Mouse (Mus musculus) myocyte (in vitro differentiated cells): ENCODE results near the gene Bud23. TPM values are rescaled to one million over a fixed set of nuclear protein-coding genes. Genes with fewer than 3 reads are reported as not detected.

Experiments
- H3K27me3 ChIP-seq: one replicate; pipeline ENCODE4 v1.6.1; 2011; ENCODE audit not compliant: control insufficient read depth, insufficient read depth, insufficient read length
- H3K36me3 ChIP-seq: one replicate; pipeline ENCODE4 v1.6.1; 2011; ENCODE audit not compliant: control insufficient read depth, insufficient read depth
- H3K4me2 ChIP-seq: one replicate; pipeline ENCODE4 v1.6.1; 2011; ENCODE audit warnings: low read depth, control low read depth
- H3K4me3 ChIP-seq: one replicate; pipeline ENCODE4 v1.5.1; 2011; ENCODE audit warnings: mild to moderate bottlenecking, control low read depth, moderate library complexity
- H3K79me2 ChIP-seq: one replicate; pipeline ENCODE4 v1.6.1; 2011; ENCODE audit not compliant: control insufficient read depth, insufficient read depth
- H3ac ChIP-seq: one replicate; pipeline ENCODE4 v1.6.1; 2011; ENCODE audit not compliant: control insufficient read depth, insufficient read length
- CEBPB ChIP-seq: IDR thresholded peaks from 2 replicates; pipeline ENCODE4 v1.6.1; 2011; ENCODE audit warnings: mild to moderate bottlenecking, moderate library complexity; ENCODE audit not compliant: poor library complexity, insufficient read depth, severe bottlenecking
- E2F4 ChIP-seq: IDR thresholded peaks from one replicate; pipeline ENCODE4 v1.6.1; 2011; ENCODE audit warnings: mild to moderate bottlenecking, control low read depth, moderate library complexity; ENCODE audit not compliant: insufficient read depth
- MAX ChIP-seq: IDR thresholded peaks from one replicate; pipeline ENCODE4 v1.6.1; 2011; ENCODE audit warnings: low read depth, mild to moderate bottlenecking, control low read depth
- MYOD1 ChIP-seq, 3 experiments: IDR thresholded peaks; one replicate each; pipeline ENCODE4 v1.6.1; 2011; ENCODE audit warnings: control low read depth in 2 of 3, low read depth in 2 of 3, mild to moderate bottlenecking in 2 of 3, moderate library complexity in 1 of 3; ENCODE audit not compliant: insufficient read length in 2 of 3, control insufficient read depth in 1 of 3
- MYOG ChIP-seq, 3 experiments: IDR thresholded peaks; one replicate each; pipeline ENCODE4 v1.6.1; 2011; ENCODE audit warnings: control low read depth in 2 of 3, low read depth in 2 of 3, mild to moderate bottlenecking in 2 of 3; ENCODE audit not compliant: insufficient read length in 2 of 3, control insufficient read depth in 1 of 3, insufficient read depth in 1 of 3
- POLR2A ChIP-seq: IDR thresholded peaks from one replicate; pipeline ENCODE4 v1.6.1; 2011; ENCODE audit warnings: low read depth, mild to moderate bottlenecking, control low read depth, moderate library complexity; ENCODE audit not compliant: insufficient read length
- POLR2AphosphoS2 ChIP-seq: IDR thresholded peaks from one replicate; pipeline ENCODE4 v1.6.1; 2011; ENCODE audit warnings: low read depth, control low read depth; ENCODE audit not compliant: insufficient read length
- REST ChIP-seq: IDR thresholded peaks from one replicate; pipeline ENCODE4 v1.6.1; 2011; ENCODE audit warnings: mild to moderate bottlenecking, control low read depth, moderate library complexity; ENCODE audit not compliant: insufficient read depth, insufficient read length
- SRF ChIP-seq: IDR thresholded peaks from one replicate; pipeline ENCODE4 v1.6.1; 2011; ENCODE audit warnings: low read depth; ENCODE audit not compliant: control insufficient read depth, insufficient read length
- TCF12 ChIP-seq: IDR thresholded peaks from one replicate; pipeline ENCODE4 v1.6.1; 2011; ENCODE audit warnings: mild to moderate bottlenecking, control low read depth; ENCODE audit not compliant: poor library complexity, insufficient read depth, severe bottlenecking
- TCF3 ChIP-seq: IDR thresholded peaks from one replicate; pipeline ENCODE4 v1.6.1; 2011; ENCODE audit warnings: low read depth, control low read depth; ENCODE audit not compliant: insufficient read length
- USF1 ChIP-seq: IDR thresholded peaks from one replicate; pipeline ENCODE4 v1.6.1; 2011; ENCODE audit warnings: low read depth, mild to moderate bottlenecking, control low read depth, moderate library complexity
- polyA plus RNA-seq: library from polyadenylated mRNA; unstranded; fragments of >200 nt; fragmentation: generic; extraction: Trizol; gene quantifications from one replicate; pipeline ENCODE4 v1.2.1, GENCODE M21; 2012; ENCODE audit warnings: missing spikeins

Bud23 gene
- polyA plus RNA-seq, 1 experiment = 51.8 TPM

DNA sequence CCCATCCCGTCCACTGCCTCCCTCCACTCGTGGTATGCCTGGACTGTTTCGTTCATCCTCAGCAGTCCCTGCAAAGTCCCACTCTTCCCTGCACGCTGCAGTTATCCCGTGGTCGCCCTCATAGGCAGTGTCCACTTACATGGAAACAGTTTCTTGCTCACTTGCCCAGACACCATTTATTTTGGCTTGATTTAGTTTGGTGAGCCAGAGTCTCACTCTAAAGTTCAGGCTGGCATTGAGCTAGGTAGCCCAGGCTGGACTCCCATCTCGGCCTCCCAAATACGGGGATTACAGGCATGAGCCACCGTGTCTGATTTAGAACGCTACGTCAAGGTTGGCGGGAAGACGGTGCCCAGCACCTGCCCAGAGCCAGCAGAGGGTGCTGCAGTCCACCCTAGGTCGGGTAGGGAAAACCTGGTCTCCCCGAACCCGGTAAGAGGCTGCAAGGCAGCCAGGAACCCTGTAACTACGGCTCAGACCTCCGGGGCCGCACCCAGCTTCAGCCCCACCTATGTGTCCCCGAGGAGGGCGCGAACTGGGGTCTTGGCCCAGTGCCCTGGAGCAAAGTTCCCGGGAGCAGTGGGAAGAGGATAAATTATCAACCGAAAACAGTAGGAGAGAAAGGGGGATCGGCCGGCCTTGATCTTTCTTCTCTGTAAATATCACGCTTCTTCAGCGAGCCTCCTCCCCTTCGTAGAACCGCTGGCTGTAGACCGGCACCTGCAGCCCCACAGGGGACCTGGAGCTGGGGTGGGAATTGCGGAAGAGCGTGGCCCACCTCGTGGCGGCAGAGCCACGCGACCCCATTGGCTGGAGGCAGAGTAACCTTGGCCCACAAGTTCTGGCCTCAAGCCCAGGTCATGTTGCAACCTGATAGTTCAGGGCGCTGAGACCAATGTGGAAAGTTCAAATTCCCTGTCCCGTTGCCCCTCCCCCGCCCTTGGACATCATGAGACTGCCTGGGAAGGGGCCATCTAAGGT is 43.1 kb upstream of the Bud23 start:
- H3K79me2 ChIP-seq = no peaks in the 10 kb centered on the region
- H3ac ChIP-seq = no peak overlapping the region
- H3K4me3 ChIP-seq = no peak overlapping the region
- H3K4me2 ChIP-seq = peak overlapping the region; percentile 13
- no peaks in the 10 kb centered on the region for H3K36me3 ChIP-seq
- TF ChIP-seq POLR2AphosphoS2 = no peak
- TF ChIP-seq MYOD1 (IDR thresholded peaks at IDR 0.05; ENCODE audit: control insufficient read depth in 1 of 3, insufficient read length in 2 of 3, low read depth in 2 of 3) = peak in 1 of 3 experiments; percentile 4
- H3K27me3 ChIP-seq = peaks cover 50% of the 10 kb centered on the region

DNA sequence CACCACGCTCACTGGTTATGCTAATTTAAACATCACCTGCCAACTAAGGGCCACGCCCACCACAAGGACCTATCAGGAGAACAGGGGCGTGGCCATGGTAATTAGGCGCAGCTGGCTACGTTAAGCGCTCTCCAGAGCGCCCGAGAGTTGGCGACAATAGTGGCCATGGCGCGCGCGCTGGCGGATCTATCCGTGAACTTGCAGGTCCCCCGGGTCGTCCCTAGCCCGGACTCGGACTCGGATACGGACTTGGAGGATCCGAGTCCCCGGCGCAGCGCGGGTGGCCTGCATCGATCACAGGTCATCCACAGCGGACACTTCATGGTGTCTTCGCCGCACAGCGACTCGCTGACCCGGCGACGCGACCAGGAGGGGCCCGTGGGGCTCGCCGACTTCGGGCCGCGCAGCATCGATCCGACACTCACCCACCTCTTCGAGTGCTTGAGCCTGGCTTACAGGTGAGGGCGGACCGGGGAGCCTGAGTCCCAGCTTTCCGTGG is 42.0 kb upstream of the Bud23 start:
- H3K4me3 ChIP-seq = no peak overlapping the region
- no peaks in the 10 kb centered on the region for H3K36me3 ChIP-seq
- TF ChIP-seq TCF3 = no peak
- no peak for TF ChIP-seq POLR2A
- no peak for TF ChIP-seq USF1
- no peak overlapping the region for H3K4me2 ChIP-seq
- H3K79me2 ChIP-seq = no peaks in the 10 kb centered on the region
- H3ac ChIP-seq = no peak overlapping the region
- H3K27me3 ChIP-seq = peaks cover 50% of the 10 kb centered on the region

DNA sequence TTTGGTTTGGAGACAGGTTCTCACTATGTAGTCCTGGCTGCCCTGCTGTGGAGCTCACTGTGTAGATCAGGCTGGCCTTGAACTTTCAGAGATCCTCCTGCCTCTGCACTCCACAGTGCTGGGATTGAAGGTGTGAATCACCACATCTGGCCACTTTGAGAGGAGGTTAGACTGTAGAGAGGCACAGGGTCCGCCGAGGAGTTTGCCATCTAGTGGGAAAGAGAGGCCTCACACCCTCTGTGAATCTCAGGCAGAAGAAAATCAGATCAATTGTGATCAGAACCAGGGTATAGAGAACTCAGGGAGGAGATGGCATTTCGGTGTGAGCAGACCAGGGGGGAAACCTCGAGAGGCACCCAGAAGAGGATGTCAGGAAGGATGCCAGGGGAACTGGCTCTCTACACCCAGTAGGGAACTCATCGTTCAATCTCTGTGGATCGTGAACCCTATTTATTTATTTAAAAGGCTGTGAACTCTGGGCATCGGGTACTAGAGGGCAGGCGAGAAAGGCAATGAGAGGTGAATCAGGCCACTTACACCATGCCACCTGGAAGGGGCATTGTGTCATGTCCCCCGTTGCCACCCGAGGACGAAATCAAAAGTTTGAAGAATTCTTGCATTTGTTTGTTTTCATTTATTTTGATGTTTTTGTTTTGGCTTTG is 39.4 kb upstream of the Bud23 start:
- no peak for TF ChIP-seq TCF12
- TF ChIP-seq USF1 = no peak
- TF ChIP-seq MAX = no peak
- TF ChIP-seq POLR2A = no peak
- TF ChIP-seq MYOG (IDR thresholded peaks at IDR 0.05; ENCODE audit: control insufficient read depth in 1 of 3, insufficient read depth in 1 of 3, insufficient read length in 2 of 3, low read depth in 2 of 3) = no peak
- TF ChIP-seq SRF = no peak
- no peak for TF ChIP-seq POLR2AphosphoS2
- TF ChIP-seq MYOD1 (IDR thresholded peaks at IDR 0.05; ENCODE audit: control insufficient read depth in 1 of 3, insufficient read length in 2 of 3, low read depth in 2 of 3) = no peak
- no peak for TF ChIP-seq REST
- TF ChIP-seq E2F4 = no peak
- TF ChIP-seq CEBPB = no peak
- no peak for TF ChIP-seq TCF3
- Histone ChIP-seq H3K36me3 (no peaks in the 10 kb centered on the region), H3K4me2 (no peak overlapping the region), H3K27me3 (peaks cover 35% of the 10 kb centered on the region), H3K4me3 (no peak overlapping the region), H3ac (no peak overlapping the region), H3K79me2 (no peaks in the 10 kb centered on the region)

DNA sequence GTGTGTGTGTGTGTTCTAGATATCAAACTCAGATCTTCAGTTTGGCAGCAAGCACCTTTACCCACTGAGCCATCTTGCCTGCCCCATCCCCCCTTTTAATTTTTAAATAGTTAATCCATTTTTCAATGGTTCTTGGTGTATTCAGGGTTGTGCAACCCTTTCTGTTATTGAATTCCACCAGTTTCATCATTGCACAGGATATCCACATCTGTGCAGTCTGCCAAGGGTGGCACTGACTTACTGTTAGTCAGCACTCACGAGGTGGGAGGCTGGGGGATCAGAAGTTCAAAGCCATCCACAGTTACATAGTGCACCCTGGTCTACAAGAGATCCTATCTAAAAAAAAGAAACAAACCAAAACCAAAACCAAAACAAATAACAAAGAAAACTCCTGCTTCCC is 36.2 kb upstream of the Bud23 start:
- no peak overlapping the region for H3K4me2 ChIP-seq
- H3K27me3 ChIP-seq = peaks cover 31% of the 10 kb centered on the region
- H3ac ChIP-seq = no peak overlapping the region
- no peaks in the 10 kb centered on the region for H3K36me3 ChIP-seq
- H3K4me3 ChIP-seq = no peak overlapping the region
- H3K79me2 ChIP-seq = no peaks in the 10 kb centered on the region
- TF ChIP-seq MYOD1 (IDR thresholded peaks at IDR 0.05; ENCODE audit: control insufficient read depth in 1 of 3, insufficient read length in 2 of 3, low read depth in 2 of 3) (no peak), TCF3 (no peak), SRF (no peak), E2F4 (no peak), POLR2AphosphoS2 (no peak)

DNA sequence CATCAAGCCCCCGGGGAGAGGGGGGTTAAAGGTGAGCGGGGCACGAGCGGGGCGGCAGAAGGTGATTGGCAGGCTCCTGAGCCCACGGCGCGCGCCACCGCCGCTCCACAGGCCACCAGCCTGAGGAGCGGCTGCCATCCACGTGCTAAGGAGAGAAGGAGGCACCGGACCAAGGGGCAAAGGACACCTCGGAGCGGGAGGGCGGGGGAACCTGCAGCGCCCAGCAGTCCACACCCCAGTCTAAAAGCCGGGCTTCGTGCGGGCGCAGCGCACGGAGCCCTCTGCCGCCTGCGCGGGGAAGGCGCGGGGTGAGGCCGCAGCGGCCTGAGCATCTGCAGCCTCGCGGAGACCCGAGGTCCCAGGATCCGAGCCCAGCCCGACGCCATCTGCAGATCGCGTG is 24.9 kb upstream of the Bud23 start, which contains the start of gene Mlxipl:
Gene Mlxipl (plus strand): TSS at position 238 of the 400 bp plus-strand sequence.
- no peak within 1 kb of the TSS for H3K4me2 ChIP-seq
- no peak for TF ChIP-seq TCF12
- TF ChIP-seq MYOD1 (IDR thresholded peaks at IDR 0.05; ENCODE audit: control insufficient read depth in 1 of 3, insufficient read length in 2 of 3, low read depth in 2 of 3) = no peak
- no peak for TF ChIP-seq TCF3
- no peak within 1 kb of the TSS for H3K4me3 ChIP-seq
- H3K79me2 ChIP-seq = no peaks in the 10 kb centered on the region
- peaks cover 79% of the 10 kb centered on the region for H3K27me3 ChIP-seq
- H3ac ChIP-seq = no peak within 1 kb of the TSS
- no peaks in the 10 kb centered on the region for H3K36me3 ChIP-seq
